Mouse (Mus musculus): ENCODE measurements at regions not wholly inside any gene's neighbourhood (a gene's known extent, or its start where the extent isn't known, plus 50 kb on each side); places are given as distances from the start of the nearest gene placed in this dataset.

- no peak overlapping the region for H3K4me2 ChIP-seq
- H3K4me1 ChIP-seq (replicated peaks), result no peaks in the 10 kb centered on the region
- no peak for ATAC-seq (ENCODE audit: insufficient read depth)
- H3K27ac ChIP-seq (replicated peaks), result no peak overlapping the region
- H3K36me3 ChIP-seq (replicated peaks), result no peaks in the 10 kb centered on the region
- H3K4me3 ChIP-seq (replicated peaks), result no peak overlapping the region
- 39% methylated on average over 7 of the region's 7 CpGs for WGBS (ENCODE audit: insufficient replicate concordance)
- H3K9me3 ChIP-seq (replicated peaks), result no peaks in the 10 kb centered on the region
- no peak overlapping the region for H3K9ac ChIP-seq
- H3K27me3 ChIP-seq, result no peaks in the 10 kb centered on the region
These were observed 254.9 kb downstream of the Btg1 start for GRCm38 (mm10) chr10:96871559-96872160.

GRCm38 (mm10) chr10:96874646-96875045 lies 257.8 kb downstream of the Btg1 start:
- Histone ChIP-seq H3K9ac (no peak overlapping the region), H3K4me3 (replicated peaks) (no peak overlapping the region), H3K27ac (replicated peaks) (no peak overlapping the region), H3K9me3 (replicated peaks) (no peaks in the 10 kb centered on the region), H3K4me1 (replicated peaks) (no peaks in the 10 kb centered on the region), H3K36me3 (replicated peaks) (no peaks in the 10 kb centered on the region), H3K27me3 (no peaks in the 10 kb centered on the region), H3K4me2 (no peak overlapping the region)
- no peak for ATAC-seq (ENCODE audit: insufficient read depth)
- WGBS (ENCODE audit: insufficient replicate concordance), result 58% methylated on average over 1 of the region's 1 CpGs

GRCm38 (mm10) chr10:96875676-96876075 lies 258.9 kb downstream of the Btg1 start:
- Histone ChIP-seq H3K9ac (no peak overlapping the region), H3K36me3 (replicated peaks) (no peaks in the 10 kb centered on the region), H3K4me2 (no peak overlapping the region), H3K4me1 (replicated peaks) (no peaks in the 10 kb centered on the region), H3K27ac (replicated peaks) (no peak overlapping the region), H3K4me3 (replicated peaks) (no peak overlapping the region), H3K27me3 (no peaks in the 10 kb centered on the region), H3K9me3 (replicated peaks) (no peaks in the 10 kb centered on the region)
- no peak for ATAC-seq (ENCODE audit: insufficient read depth)
- WGBS (ENCODE audit: insufficient replicate concordance), result 36% methylated on average over 3 of the region's 3 CpGs

GRCm38 (mm10) chr10:96879425-96879824 lies 262.6 kb downstream of the Btg1 start:
- H3K9me3 ChIP-seq (replicated peaks), result no peaks in the 10 kb centered on the region
- no peak overlapping the region for H3K9ac ChIP-seq

GRCm38 (mm10) chr10:96880771-96881170 lies 264.0 kb downstream of the Btg1 start:
- H3K27ac ChIP-seq (replicated peaks), result no peak overlapping the region
- H3K27me3 ChIP-seq, result no peaks in the 10 kb centered on the region
- H3K36me3 ChIP-seq (replicated peaks), result no peaks in the 10 kb centered on the region
- no peak overlapping the region for H3K4me2 ChIP-seq
- no peak for ATAC-seq (ENCODE audit: insufficient read depth)
- no peaks in the 10 kb centered on the region for H3K4me1 ChIP-seq (replicated peaks)
- no peaks in the 10 kb centered on the region for H3K9me3 ChIP-seq (replicated peaks)
- WGBS (ENCODE audit: insufficient replicate concordance), result 50% methylated on average over 5 of the region's 5 CpGs
- H3K4me3 ChIP-seq (replicated peaks), result no peak overlapping the region
- no peak overlapping the region for H3K9ac ChIP-seq

More at GRCm38 (mm10) chr10:96879425-96879824, 262.6 kb downstream of the Btg1 start:
- Histone ChIP-seq H3K27ac (replicated peaks) (no peak overlapping the region), H3K4me2 (no peak overlapping the region), H3K4me1 (replicated peaks) (no peaks in the 10 kb centered on the region), H3K36me3 (replicated peaks) (no peaks in the 10 kb centered on the region), H3K4me3 (replicated peaks) (no peak overlapping the region), H3K27me3 (no peaks in the 10 kb centered on the region)
- WGBS (ENCODE audit: insufficient replicate concordance), result 64% methylated on average over 2 of the region's 2 CpGs
- ATAC-seq (ENCODE audit: insufficient read depth), result no peak

- no peak overlapping the region for H3K4me2 ChIP-seq
- no peaks in the 10 kb centered on the region for H3K36me3 ChIP-seq (replicated peaks)
- H3K4me3 ChIP-seq (replicated peaks), result no peak overlapping the region
- no peak for ATAC-seq (ENCODE audit: insufficient read depth)
- no peaks in the 10 kb centered on the region for H3K4me1 ChIP-seq (replicated peaks)
- H3K9ac ChIP-seq, result no peak overlapping the region
- H3K27ac ChIP-seq (replicated peaks), result no peak overlapping the region
- no peaks in the 10 kb centered on the region for H3K9me3 ChIP-seq (replicated peaks)
- 67% methylated on average over 5 of the region's 5 CpGs for WGBS (ENCODE audit: insufficient replicate concordance)
- no peaks in the 10 kb centered on the region for H3K27me3 ChIP-seq
These were observed 264.4 kb downstream of the Btg1 start for GRCm38 (mm10) chr10:96881212-96881611.

- Histone ChIP-seq H3K36me3 (replicated peaks) (no peaks in the 10 kb centered on the region), H3K9ac (no peak overlapping the region), H3K4me3 (replicated peaks) (no peak overlapping the region), H3K4me1 (replicated peaks) (no peaks in the 10 kb centered on the region), H3K9me3 (replicated peaks) (no peaks in the 10 kb centered on the region), H3K27me3 (no peaks in the 10 kb centered on the region), H3K4me2 (no peak overlapping the region), H3K27ac (replicated peaks) (no peak overlapping the region)
- no peak for ATAC-seq (ENCODE audit: insufficient read depth)
- WGBS (ENCODE audit: insufficient replicate concordance), result 52% methylated on average over 2 of the region's 2 CpGs
These were observed 264.9 kb downstream of the Btg1 start for GRCm38 (mm10) chr10:96881660-96882059.

GRCm38 (mm10) chr10:96901150-96901549 lies 284.3 kb downstream of the Btg1 start:
- Histone ChIP-seq H3K27ac (replicated peaks) (no peak overlapping the region), H3K9ac (no peak overlapping the region), H3K4me1 (replicated peaks) (no peaks in the 10 kb centered on the region), H3K27me3 (no peaks in the 10 kb centered on the region), H3K9me3 (replicated peaks) (no peaks in the 10 kb centered on the region), H3K36me3 (replicated peaks) (no peaks in the 10 kb centered on the region), H3K4me2 (no peak overlapping the region), H3K4me3 (replicated peaks) (no peak overlapping the region)
- ATAC-seq (ENCODE audit: insufficient read depth), result no peak
- WGBS (ENCODE audit: insufficient replicate concordance), result 18% methylated on average over 1 of the region's 1 CpGs

- WGBS (ENCODE audit: insufficient replicate concordance), result 61% methylated on average over 4 of the region's 4 CpGs
- ATAC-seq (ENCODE audit: insufficient read depth), result no peak
These were observed 288.4 kb downstream of the Btg1 start for GRCm38 (mm10) chr10:96905098-96905809.

GRCm38 (mm10) chr10:96909661-96910315 lies 293.0 kb downstream of the Btg1 start:
- no peak overlapping the region for H3K4me2 ChIP-seq
- H3K4me3 ChIP-seq (replicated peaks), result no peak overlapping the region
- H3K9ac ChIP-seq, result no peak overlapping the region
- no peak for ATAC-seq (ENCODE audit: insufficient read depth)
- no peak overlapping the region for H3K27ac ChIP-seq (replicated peaks)
- 0 out of 2 replicates have a peak, but pooled peaks cover 4% of the 10 kb centered on the region for H3K9me3 ChIP-seq (replicated peaks)
- H3K4me1 ChIP-seq (replicated peaks), result no peaks in the 10 kb centered on the region
- no peaks in the 10 kb centered on the region for H3K36me3 ChIP-seq (replicated peaks)
- no peaks in the 10 kb centered on the region for H3K27me3 ChIP-seq
- 17% methylated on average over 1 of the region's 1 CpGs for WGBS (ENCODE audit: insufficient replicate concordance)

More at GRCm38 (mm10) chr10:96905098-96905809, 288.4 kb downstream of the Btg1 start:
- no peak overlapping the region for H3K4me2 ChIP-seq
- H3K36me3 ChIP-seq (replicated peaks), result no peaks in the 10 kb centered on the region
- no peak overlapping the region for H3K4me3 ChIP-seq (replicated peaks)
- no peaks in the 10 kb centered on the region for H3K4me1 ChIP-seq (replicated peaks)
- no peaks in the 10 kb centered on the region for H3K27me3 ChIP-seq
- H3K27ac ChIP-seq (replicated peaks), result no peak overlapping the region
- no peak overlapping the region for H3K9ac ChIP-seq
- no peaks in the 10 kb centered on the region for H3K9me3 ChIP-seq (replicated peaks)

- 44% methylated on average over 1 of the region's 1 CpGs for WGBS (ENCODE audit: insufficient replicate concordance)
- H3K4me3 ChIP-seq (replicated peaks), result no peak overlapping the region
- H3K9me3 ChIP-seq (replicated peaks), result 0 out of 2 replicates have a peak, but pooled peaks cover 5% of the 10 kb centered on the region
- H3K4me2 ChIP-seq, result no peak overlapping the region
- H3K4me1 ChIP-seq (replicated peaks), result no peaks in the 10 kb centered on the region; the same call in 1 of the 2 replicates
- H3K27ac ChIP-seq (replicated peaks), result no peak overlapping the region
- no peak for ATAC-seq (ENCODE audit: insufficient read depth)
- H3K36me3 ChIP-seq (replicated peaks), result no peaks in the 10 kb centered on the region
- no peak overlapping the region for H3K9ac ChIP-seq
- no peaks in the 10 kb centered on the region for H3K27me3 ChIP-seq
These were observed 304.4 kb downstream of the Btg1 start for GRCm38 (mm10) chr10:96921181-96921580.
